Mouse (Mus musculus): ENCODE measurements around the gene Scgb3a1. TPM values are rescaled to one million over a fixed set of nuclear protein-coding genes. Genes with fewer than 3 reads are reported as not detected.

Scgb3a1 gene
- total RNA-seq, 2 experiments from 2014 or later, result not detected

GRCm38 (mm10) chr11:49650113-49650993, 13.1 kb upstream of the Scgb3a1 start:
- Histone ChIP-seq H3K27ac (peak overlapping the region; percentile 38; the same call in 1 of the 2 replicates), H3K4me3 (peak overlapping the region; percentile 22; the same call in 1 of the 2 replicates)
- peak; percentile 30 for DNase-seq
- intact Hi-C loops (cut with DNase I), result loop anchor here (5.0 kb wide), 1 partner anchor 62 kb away; the partner anchor contains the start of gene Cnot6
- peak; percentile 59 for TF ChIP-seq CTCF (IDR thresholded peaks at IDR 0.05)

DNA sequence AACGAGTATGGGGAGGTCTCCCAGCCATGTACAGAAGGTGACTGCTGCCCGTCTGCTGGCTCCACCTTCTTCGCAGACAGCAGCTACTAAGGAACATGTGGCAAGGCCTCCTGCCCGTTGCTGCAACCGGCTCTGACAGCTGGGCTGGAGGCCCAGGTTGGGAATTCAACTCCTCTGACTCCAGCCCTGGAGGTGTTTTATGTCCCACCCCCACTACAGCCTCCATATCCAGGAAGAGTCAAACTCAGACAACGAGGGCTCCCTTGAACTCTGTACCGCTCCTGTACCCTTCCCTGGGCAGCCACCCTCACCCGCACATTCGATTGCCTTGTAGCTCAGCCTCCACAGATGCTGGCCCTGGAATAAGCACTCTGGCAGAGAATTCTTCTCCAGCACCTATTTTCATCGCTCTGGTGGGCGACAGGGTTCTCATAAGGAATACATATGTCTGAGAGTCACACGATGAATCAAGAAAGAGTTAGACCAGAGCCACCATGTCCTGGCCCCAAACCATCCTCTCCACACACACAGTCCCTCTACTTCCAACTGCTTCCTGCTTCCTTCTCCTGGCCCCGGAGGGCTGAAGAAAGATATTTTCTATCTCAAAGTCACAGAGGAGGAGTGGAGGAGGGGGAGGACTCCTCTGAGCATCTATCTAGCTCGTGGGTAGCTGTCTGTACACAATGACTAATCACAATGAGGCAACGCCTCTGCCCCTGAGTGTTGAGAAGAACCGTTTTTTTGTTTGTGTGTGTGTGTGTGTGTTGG, 12.2 kb upstream of the Scgb3a1 start:
- DNase-seq, result peak; percentile 49
- intact Hi-C loops (cut with DNase I), result loop anchor here (5.0 kb wide), 1 partner anchor 61 kb away; the partner anchor contains the start of gene Cnot6
- Histone ChIP-seq H3K27ac (peak overlapping the region; percentile 38; the same call in 1 of the 2 replicates), H3K4me3 (peak overlapping the region; percentile 22; the same call in 1 of the 2 replicates)
- no peak for TF ChIP-seq CTCF (IDR thresholded peaks at IDR 0.05)

GRCm38 (mm10) chr11:49651762-49652322, 11.6 kb upstream of the Scgb3a1 start:
- no peak for TF ChIP-seq CTCF (IDR thresholded peaks at IDR 0.05)
- intact Hi-C loops (cut with DNase I), result loop anchor here (2.0 to 5.0 kb wide), 3 partner anchors 60 to 219 kb away; partner anchors contain the start of genes Cnot6 and Mapk9
- DNase-seq, result no peak
- Histone ChIP-seq H3K4me3 (no peak overlapping the region), H3K27ac (no peak overlapping the region)

DNA sequence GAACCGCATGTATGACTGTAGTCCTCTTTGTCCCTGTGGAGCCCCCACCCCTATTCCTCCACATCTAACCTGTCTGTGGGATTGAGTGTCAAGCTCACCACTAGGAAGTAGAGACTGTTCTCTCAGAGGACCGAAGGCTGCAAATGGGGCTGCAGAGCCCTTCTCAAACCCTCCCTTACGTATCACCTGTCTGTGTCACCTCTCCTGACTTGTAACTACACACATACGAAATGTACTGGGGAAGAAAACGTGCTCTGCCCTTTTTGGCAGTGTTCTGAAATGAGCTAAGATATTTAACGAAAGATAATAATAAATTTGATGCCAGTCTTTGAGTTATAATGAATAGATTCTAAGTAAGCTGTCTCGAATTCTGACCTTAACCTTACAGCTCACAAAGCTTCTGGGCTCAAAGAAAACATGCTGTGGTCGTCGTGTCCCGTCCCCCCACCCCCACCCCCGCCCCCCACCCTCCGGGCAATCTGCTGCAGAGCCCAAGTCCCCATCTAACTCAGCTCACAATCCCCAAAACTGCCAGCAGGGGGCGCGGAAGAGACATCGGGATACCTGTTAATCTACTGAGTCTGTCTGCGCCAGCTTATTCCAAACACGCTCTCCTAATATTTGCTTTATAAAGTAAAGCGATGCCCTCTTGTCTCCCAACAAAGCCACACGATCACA, 10.9 kb upstream of the Scgb3a1 start:
- TF ChIP-seq CTCF (IDR thresholded peaks at IDR 0.05), result peak; percentile 69
- intact Hi-C loops (cut with DNase I), result loop anchor here (2.0 to 5.0 kb wide), 3 partner anchors 60 to 218 kb away; partner anchors contain the start of genes Cnot6 and Mapk9
- H3K4me3 ChIP-seq, result peak overlapping the region; percentile 62
- DNase-seq, result peak; percentile 87
- no peak overlapping the region for H3K27ac ChIP-seq

GRCm38 (mm10) chr11:49653079-49653408, 10.4 kb upstream of the Scgb3a1 start:
- no peak for TF ChIP-seq CTCF (IDR thresholded peaks at IDR 0.05)
- intact Hi-C loops (cut with DNase I), result loop anchor here (2.0 to 5.0 kb wide), 3 partner anchors 59 to 218 kb away; partner anchors contain the start of genes Cnot6 and Mapk9
- DNase-seq, result no peak
- peak overlapping the region; percentile 62 for H3K4me3 ChIP-seq
- H3K27ac ChIP-seq, result no peak overlapping the region

GRCm38 (mm10) chr11:49654651-49655050, 8.8 kb upstream of the Scgb3a1 start:
- DNase-seq, result no peak
- intact Hi-C loops (cut with DNase I), result loop anchor here (5.0 kb wide), 1 partner anchor 58 kb away; the partner anchor contains the start of gene Cnot6
- Histone ChIP-seq H3K4me3 (no peak overlapping the region), H3K27ac (no peak overlapping the region)
- TF ChIP-seq CTCF (IDR thresholded peaks at IDR 0.05), result no peak

- no peak for TF ChIP-seq CTCF (IDR thresholded peaks at IDR 0.05)
- no peak for DNase-seq
- no peak overlapping the region for H3K27ac ChIP-seq
- no peak overlapping the region for H3K4me3 ChIP-seq
- intact Hi-C loops (cut with DNase I), result no loop called here
These were observed 7.9 kb upstream of the Scgb3a1 start for GRCm38 (mm10) chr11:49655501-49655900.

DNA sequence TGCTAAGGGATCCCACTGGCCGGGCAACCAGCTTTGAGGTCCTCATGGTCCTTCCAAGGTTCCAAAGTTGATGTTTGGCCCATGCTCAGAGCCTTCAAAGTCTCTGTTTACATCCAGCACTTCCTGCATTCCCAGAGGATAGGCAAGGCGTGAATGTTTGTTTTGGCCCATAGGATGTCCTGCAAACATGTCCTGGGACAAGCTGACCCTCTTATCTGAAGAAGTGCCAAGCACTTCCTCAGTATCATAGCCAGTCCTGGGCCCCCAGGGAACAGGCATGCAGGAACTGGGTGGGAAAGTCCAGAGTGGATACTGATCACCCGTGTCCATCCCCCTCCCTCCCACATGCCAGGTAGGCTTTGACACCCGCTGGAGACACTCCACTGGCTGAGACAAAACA, 5.3 kb upstream of the Scgb3a1 start:
- intact Hi-C loops (cut with DNase I), result no loop called here
- no peak for DNase-seq
- no peak for TF ChIP-seq CTCF (IDR thresholded peaks at IDR 0.05)
- Histone ChIP-seq H3K27ac (0 out of 2 replicates have a peak overlapping the region, but pooled peaks have one; percentile 8), H3K4me3 (no peak overlapping the region)

- H3K4me3 ChIP-seq, result no peak overlapping the region
- no peak for TF ChIP-seq CTCF (IDR thresholded peaks at IDR 0.05)
- no peak for DNase-seq
- intact Hi-C loops (cut with DNase I), result no loop called here
- peak overlapping the region; percentile 58 for H3K27ac ChIP-seq
These were observed 4.5 kb upstream of the Scgb3a1 start for GRCm38 (mm10) chr11:49658791-49659469.

DNA sequence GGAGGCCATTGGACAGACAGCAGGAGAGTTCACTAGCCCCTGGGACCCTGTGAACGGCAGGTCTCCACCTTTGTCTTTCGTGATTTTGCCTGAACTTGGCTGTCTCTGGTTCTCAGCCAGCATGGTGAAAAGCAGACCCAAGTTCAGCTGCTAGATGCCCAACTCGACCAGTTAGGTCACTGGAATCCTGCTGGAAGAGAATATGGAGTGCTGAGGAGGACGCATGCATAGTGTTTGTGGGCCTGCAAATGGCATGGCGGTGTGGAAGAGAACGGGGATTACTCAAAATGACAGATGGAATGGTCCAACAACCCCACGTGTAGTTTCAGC, 4.0 kb upstream of the Scgb3a1 start:
- no peak for TF ChIP-seq CTCF (IDR thresholded peaks at IDR 0.05)
- Histone ChIP-seq H3K27ac (peak overlapping the region; percentile 58), H3K4me3 (no peak overlapping the region)
- no peak for DNase-seq
- intact Hi-C loops (cut with DNase I), result no loop called here

GRCm38 (mm10) chr11:49662292-49662780, 1.1 kb upstream of the Scgb3a1 start:
- intact Hi-C loops (cut with DNase I), result no loop called here
- no peak overlapping the region for H3K4me3 ChIP-seq
- no peak for DNase-seq
- H3K27ac ChIP-seq, result no peak overlapping the region
- TF ChIP-seq CTCF (IDR thresholded peaks at IDR 0.05), result no peak
